Mouse (Mus musculus): ENCODE data around the gene Lypd5. TPM values are rescaled to one million over a fixed set of nuclear protein-coding genes. Genes with fewer than 3 reads are reported as not detected.

Lypd5 gene
- not detected for total RNA-seq (2022)

DNA sequence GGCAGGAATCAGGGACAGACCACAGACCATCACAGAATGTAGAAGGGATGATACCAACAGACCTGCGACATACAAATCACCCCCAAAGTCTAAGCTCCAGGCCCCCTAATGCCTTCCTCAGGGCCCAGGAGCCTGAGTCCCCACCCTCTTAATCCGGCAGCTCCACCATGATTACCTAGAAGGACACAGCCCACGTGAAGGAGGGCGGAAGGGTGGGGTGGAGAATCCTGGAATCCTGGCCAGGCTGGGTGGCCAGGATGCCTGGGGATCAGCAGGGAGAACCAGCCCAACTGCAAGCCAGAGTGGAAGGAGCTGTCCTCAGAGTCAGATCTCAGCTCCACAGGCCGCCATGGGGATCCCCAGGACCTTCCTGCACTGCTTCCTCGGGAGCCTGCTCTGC, at the start of gene Lypd5:
Gene Lypd5 (plus strand): TSS at position 301 of the 400 bp plus-strand sequence.
- DNase-seq (ENCODE audit: low spot score in 2 of 2) = no peak

DNA sequence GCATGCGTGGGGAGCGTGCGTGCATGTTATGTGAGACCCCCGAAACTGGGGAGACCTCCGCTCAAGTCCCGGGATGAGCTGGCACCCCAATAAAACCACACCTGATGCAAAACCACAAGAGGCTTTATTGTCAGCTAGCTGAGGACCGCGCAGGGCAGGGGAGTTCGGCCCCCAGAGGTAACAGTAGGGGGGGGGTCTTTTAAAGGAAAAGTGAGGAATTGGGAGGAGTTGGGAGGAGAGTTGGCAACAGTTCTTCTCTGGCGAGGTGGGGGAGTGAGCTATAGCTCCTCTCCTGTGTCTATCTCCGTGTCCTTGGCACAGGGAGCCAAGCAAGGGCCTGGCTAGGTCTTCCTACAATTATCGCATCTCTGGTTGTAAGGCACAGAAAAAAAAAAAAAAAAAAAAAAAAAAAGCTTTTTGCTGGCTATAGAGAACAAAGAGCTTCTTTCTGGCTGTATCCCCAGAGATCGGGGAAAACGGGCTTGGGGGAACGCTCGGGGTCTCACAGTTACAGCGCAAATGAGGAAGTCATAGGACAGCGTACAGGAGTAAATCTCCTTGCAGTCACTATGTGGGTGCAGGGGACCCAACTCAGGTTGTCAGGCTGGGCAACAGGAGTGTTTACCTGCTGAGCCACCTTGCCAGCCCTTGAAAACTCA, 49.0 kb upstream of the Lypd5 start:
- no peak for DNase-seq (ENCODE audit: low spot score in 2 of 2)

- no peak for DNase-seq (ENCODE audit: low spot score in 2 of 2)
Measured at GRCm38 (mm10) chr7:24300771-24301282, 48.2 kb upstream of the Lypd5 start, which contains the start of gene Zfp61. Zfp61 (minus strand) TSS chr7:24301232.

DNA sequence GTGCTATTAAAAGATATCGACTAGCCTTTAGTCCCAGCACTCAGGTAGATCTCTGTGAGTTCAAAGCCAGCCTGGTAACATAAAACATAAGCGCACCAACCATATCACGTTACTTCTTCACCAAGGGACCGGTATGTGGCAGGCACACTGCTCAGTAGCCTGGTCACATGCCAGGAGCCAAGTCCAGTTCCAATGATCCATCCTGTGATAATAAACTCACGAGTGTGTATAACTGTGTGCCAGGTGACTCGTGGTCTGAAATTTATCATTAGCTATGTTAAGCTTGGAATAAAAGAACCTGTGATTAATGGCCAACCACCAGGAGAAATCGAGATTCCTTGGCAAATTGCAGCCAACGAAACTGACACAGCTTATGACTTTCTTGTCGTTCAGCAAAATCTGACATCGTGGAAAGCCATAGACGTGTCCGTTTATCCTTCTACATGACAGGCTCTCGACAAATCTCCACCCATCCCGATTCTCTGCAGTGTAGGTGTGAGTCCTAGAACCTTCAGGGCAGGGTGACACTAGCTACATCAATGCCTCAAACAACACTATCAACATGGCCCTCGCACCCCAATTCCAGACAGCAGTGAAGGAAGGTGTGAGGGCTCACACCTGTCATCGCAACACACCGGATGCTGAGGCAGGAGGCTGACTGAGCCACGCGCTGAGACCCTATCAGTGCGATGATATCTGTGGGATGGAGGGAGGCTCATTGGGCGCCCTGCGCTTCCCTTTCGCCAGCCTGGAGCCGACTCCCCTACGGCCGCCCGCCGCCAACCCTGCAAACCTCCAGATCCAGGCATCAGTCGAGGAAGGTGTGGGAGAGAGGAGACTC, 33.0 kb upstream of the Lypd5 start:
- DNase-seq (ENCODE audit: low spot score in 2 of 2) = no peak

- DNase-seq (ENCODE audit: low spot score in 2 of 2) = peak; percentile 96 to 97
Measured at GRCm38 (mm10) chr7:24316567-24317092, 32.4 kb upstream of the Lypd5 start, which contains the start of gene Zfp94. Zfp94 (minus strand) TSS chr7:24316666.

DNA sequence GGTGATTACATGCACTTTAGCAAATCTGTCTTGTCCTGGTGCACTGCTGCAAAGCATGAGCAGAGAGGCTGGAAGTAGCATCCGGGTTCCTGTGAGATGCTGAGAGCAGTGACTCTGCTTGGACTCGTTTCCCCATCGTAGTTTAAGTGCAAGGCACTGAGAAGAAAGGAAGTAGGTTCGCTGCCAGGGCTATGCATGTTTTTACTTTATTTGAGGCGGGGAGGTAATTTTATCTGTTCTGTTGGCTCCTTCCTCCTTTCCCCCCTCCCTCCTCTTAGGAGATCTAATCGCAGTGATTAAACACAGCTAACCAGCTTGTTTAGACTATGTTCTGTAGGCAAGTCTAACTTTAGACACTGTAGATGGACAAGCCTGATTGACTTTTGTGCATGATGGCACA, 30.1 kb upstream of the Lypd5 start:
- no peak for DNase-seq (ENCODE audit: low spot score in 2 of 2)

DNA sequence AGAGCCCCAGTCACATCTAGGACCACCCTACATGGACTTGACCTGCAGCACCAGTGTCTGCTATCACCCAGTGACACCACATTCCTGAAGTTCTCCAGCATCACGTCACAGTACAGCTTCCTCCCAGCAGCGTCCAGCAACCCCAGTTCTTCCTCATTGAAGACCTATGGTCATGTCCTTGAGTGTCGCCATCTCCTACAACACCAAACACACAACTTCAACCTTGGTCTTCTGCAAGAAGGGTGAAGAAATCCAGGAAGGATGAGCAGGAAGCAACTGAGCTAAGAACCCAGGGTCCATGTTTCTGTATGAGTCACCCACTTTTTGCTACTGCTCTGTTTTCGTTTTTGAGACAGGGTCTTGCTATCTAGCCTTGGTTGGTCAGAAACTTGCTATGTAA, 26.4 kb upstream of the Lypd5 start:
- DNase-seq (ENCODE audit: low spot score in 2 of 2) = no peak

DNA sequence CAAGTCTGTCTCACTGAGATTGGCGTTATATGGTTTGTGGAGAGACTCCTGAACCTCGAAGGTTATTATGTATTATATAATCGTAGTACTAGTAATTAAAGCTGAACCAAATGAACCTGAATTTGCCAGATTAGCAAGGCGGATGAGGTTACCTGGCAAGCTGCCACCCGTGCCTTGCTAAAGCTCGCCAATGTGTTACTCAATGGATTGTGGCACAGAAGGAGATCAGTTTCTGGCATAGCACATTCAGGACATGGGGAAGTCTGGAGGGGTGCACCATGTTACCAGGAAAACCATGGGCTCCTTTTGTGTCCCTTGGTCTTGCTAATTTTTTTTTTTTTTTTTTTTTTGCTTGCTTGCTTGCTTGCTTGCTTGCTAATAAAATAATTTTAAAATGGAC, 23.8 kb upstream of the Lypd5 start:
- no peak for DNase-seq (ENCODE audit: low spot score in 2 of 2)

DNA sequence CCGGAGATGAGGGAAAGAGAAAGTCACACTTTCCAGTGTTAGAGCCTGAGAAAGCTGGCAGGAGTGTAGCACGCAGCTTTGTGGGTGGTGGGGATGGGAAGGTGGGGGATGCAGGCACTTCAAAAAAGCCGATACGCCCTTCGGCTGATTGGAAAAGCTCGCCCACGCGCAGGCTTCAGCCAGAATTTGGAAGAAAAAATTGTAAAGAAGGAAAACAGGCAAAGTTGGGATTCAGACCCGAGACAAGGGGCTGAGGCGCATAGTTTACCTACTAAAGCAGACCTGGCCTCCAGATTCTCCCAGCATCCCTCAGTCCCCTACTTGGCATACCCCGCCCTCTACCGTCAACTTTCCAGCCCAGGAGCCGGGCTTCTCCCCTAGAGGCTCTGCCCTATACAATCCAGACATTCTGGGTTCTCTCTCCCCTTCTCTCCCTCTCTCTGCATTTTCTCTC, 23.3 kb upstream of the Lypd5 start:
- DNase-seq (ENCODE audit: low spot score in 2 of 2) = peak in 1 of 2 experiments; percentile 44

GRCm38 (mm10) chr7:24326273-24327135, 22.5 kb upstream of the Lypd5 start:
- no peak for DNase-seq (ENCODE audit: low spot score in 2 of 2)

GRCm38 (mm10) chr7:24327281-24327975, 21.6 kb upstream of the Lypd5 start:
- no peak for DNase-seq (ENCODE audit: low spot score in 2 of 2)

DNA sequence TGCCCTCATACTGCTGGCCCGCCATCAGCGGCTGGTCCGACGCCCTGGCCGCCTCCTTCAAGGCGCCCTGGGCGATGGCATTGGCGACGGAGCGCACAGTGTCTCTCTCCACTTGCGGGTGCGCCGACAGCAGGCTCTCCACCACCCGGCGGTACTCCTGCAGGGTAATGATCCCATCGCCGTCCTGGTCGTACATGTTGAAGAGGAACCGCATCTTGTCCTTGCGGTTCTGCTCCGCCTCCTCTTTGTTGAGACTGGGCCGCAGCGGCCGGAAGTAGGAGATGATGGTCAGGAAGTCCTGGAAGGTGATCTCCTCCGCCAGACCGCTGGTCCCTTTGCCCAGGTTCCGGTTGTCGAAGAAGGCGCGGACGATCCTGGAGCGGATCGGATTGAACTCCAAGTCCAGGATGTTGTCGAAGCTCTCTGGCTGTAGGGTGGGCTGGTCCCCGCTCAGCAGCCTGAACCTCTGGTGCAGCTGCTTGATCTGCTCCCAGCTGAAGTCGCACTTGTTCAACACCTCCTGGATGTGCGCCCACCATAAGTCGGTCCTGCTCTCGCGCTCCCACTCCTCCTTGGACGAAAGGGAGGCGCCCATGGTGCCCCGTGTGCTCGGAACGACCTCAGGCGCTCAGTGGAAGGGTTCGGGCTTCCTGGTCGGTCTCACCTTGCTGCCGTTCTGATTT, 15.6 kb upstream of the Lypd5 start, which contains the start of gene Tescl:
Gene Tescl (minus strand): TSS at position 633 of the 683 bp plus-strand sequence.
- no peak for DNase-seq (ENCODE audit: low spot score in 2 of 2)

DNA sequence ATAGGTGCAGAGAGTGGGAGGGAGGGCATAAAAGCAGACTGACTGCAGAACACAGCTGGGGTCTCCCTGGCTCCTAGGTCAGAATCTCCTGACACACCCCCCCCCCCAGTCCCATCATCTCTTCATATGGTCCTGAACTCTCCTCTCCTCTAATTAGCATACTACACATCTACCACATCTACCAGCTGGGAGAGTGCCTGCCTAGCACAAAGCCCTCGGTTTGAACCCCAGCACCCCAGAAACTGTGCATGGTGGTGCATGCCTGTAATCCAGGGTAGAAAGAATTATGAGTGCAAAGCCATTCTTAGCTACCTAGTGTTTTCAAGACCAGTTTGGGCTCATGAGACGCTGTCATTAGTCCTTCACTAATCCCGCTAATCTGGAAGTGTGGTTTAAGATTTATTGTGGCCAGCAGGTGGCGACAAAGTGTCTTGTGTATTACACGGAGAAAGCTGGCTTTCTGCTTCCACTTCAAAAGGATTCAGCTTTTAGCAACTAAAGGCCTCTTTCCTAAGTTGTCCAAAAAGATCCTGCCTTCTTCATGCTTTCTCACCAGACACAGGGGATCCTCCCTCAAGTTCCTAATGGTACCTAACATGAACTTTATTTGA, 13.2 kb upstream of the Lypd5 start:
- peak; percentile 49 to 84 for DNase-seq (ENCODE audit: low spot score in 2 of 2)

- no peak for DNase-seq (ENCODE audit: low spot score in 2 of 2)
Measured at GRCm38 (mm10) chr7:24338241-24338640, 10.8 kb upstream of the Lypd5 start.

- DNase-seq (ENCODE audit: low spot score in 2 of 2) = peak in 1 of 2 experiments; percentile 13
Measured at GRCm38 (mm10) chr7:24343701-24344272, 5.2 kb upstream of the Lypd5 start.

DNA sequence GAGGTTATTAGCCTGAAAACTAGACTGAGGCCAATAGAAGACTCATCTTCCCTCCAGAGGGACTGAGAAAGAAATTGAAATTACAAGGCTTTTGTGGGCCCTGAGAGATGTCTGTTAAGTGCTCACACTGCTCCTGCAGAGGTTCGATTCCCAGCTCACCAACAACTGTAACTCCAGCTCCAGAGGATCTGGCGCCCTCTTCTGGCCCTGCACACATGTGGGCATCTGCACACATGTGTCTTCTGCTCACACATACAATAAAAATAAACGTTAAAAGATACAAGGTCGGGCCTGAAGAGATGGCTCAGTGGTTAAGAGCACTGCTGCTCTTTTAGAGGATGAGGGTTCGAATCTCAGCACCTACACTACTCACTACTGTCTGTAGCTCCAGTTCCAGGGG, 2.6 kb upstream of the Lypd5 start:
- DNase-seq (ENCODE audit: low spot score in 2 of 2) = no peak

GRCm38 (mm10) chr7:24355646-24356045, 6.7 kb downstream of the Lypd5 start:
- no peak for DNase-seq (ENCODE audit: low spot score in 2 of 2)

GRCm38 (mm10) chr7:24356081-24356480, 7.1 kb downstream of the Lypd5 start:
- no peak for DNase-seq (ENCODE audit: low spot score in 2 of 2)

DNA sequence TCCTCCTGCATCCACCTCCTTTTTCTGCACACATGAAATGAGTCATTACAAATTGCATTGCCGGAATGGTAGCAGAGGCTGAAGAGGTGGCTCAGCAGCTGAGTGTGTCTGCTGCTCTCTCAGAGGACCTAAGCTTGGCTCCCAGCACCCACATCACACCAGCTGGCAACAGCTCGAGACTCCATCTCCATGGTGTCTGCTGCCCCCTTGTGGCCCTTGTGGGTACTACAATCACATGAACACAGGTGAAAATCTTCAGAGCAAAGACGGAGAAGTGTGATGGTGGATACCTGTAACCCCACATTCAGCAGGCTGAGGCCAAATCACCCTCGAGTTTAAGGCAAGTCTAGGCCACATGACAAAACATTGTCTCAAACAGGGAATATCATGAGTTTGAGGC, 8.9 kb downstream of the Lypd5 start:
- no peak for DNase-seq (ENCODE audit: low spot score in 2 of 2)

Measured in layer of hippocampus, adult 8-10 months (tissue).